Mouse (Mus musculus) spleen, adult 2 months (tissue): ENCODE results near the gene Dqx1.

Experiments
- CTCF ChIP-seq: fragments of 200-500 bp; IDR thresholded peaks from 2 replicates; pipeline ENCODE4 v1.5.1; 2011; ENCODE audit warnings: mild to moderate bottlenecking, inconsistent platforms; ENCODE audit not compliant: insufficient read depth, insufficient read length, insufficient replicate concordance; ENCODE audit errors: extremely low read depth
- POLR2A ChIP-seq: fragments of 200-500 bp; IDR thresholded peaks from 2 replicates; pipeline ENCODE4 v1.6.1; 2011; ENCODE audit warnings: low read depth, low read length, inconsistent platforms

DNA sequence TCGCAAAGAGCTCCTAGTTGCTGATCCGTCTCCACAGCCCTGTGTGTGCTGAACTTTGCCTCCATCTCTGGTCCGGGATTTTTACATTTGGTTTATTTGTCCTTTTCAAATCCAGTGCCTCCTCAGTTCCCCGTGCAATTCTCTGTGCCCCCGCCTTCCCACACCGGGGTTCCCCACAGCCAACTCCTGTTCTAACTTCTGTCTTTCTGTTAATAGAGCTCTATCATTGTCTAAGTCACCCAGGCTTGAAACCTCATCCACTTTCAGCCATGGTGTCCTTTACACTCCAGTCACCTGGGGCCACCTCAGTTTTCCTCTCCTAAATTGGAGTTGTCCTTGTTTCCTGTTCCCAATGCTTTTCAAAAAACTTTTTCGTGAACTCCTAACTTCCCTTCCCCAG is 46.4 kb upstream of the Dqx1 start:
- TF ChIP-seq POLR2A = no peak
- TF ChIP-seq CTCF = no peak
